Mouse (Mus musculus) adipocyte (in vitro differentiated cells): Measurements from ENCODE around the gene Prpf3.
"Not testable (repeated sequence)": the region's sequence is repeated elsewhere in the genome, so short reads cannot be mapped to it uniquely, and the experiment has no call there.

Experiments
- DNase-seq: peaks from one replicate; pipeline ENCODE4 v3.0.0-alpha.2; 2016; ENCODE audit warnings: low spot score

Prpf3 gene

DNA sequence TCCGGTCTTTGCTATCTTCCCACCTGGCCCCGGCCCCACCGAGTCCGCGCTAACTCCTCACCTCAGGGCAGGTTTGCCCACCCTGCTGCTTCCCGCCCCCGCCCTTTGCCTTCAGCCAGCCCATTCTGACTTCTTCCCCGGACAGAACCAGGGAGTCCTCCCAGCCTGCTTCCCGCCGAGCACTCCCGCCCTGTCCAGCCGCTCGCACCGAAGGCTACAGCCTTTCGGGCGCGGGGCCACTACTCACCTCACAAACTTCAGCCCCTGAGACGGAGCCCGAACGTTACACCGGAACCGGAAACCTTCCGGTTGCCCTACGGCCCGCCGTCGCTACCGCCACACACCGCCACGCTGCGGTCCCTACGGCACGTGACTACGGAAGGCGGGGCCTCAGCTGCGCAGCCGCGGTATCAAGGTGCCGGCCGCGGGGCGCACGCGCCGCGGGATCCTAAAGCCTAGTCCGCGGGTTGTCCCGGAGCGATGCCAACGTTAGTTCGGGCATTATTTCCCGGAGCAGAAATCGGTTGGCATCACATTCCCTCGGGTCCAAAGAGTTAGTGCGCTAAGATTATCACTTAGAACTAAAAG, at the start of gene Prpf3:
Gene Prpf3 (minus strand): TSS at position 384 of the 588 bp plus-strand sequence.
- peak; percentile 93 for DNase-seq

DNA sequence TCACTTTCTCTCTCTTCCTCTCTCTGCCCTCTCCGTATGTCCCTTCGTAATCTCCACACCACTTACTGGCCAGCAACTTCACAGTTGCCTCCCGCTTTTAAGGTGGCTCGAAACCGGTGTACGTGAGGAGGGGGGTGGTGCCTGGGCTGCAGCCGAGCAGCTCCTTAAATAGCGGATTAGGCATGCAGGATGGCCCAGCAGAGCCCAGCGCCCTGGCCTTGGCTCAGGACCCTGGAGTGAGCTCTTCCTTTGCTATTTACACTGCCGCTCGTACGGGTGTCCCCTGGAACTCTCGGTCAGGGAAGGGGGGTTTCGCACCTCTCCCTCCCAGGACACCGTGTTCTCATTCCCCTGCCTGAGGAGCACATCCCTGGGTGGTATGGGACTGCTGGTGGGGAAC, 48.9 kb upstream of the Prpf3 start, which contains the start of gene Car14:
Gene Car14 (minus strand): TSS at position 124 of the 400 bp plus-strand sequence.
- no peak for DNase-seq

DNA sequence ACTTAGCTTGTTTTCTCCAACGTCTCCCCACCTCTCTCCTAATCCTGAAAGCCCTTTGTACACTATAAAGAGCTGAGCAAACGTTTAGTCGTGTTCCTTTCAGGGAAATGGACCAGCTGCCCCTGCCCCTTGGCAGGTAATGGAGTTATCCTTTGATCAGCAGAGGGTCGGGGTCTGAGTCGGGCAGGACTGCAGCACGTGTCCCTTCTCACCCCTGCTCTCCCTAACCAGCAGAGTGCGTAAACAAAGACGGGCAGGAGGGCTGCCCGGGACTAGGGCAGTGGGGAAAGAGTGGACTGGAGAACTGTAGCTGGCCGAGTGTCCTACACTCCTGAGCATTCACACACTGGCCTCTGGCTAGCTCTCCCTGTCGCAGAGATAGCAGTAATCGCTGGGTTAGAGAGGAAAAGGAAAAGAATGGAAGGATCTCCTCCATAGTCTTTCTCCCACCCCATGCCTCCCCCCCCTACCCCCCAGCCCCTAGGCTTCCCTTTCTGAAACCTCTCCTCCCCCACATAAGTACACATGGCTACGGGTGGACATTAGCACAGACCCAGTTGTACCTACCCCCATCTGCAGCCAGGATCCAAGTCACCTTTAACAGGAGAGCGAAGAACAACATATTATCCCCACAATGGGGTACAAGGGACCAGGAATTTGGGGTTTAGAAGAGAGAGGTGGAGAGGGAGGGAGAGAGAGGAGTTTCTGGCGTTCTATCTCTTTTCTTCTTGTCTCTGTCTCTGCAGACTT, 48.2 kb upstream of the Prpf3 start:
- DNase-seq = no peak

DNA sequence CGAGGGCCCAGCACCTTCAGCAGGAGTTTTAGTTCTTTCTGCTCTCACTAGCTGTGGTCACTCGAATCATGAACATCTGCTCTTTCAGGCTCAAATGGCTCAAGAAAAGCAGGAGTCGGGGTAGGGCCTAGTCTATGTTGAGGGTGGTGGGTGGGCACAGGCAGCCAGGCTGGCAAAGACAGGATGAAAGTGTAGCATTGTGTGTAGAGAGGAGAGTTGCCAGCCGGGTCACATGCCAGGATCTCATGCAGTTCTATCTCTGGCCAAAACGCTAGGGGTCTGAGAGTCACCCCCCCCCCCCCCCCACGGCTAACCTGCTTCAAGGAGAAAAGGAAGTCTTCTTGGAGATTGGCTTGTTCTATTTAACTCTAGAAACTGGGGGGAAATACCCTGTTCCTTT, 47.0 kb upstream of the Prpf3 start:
- no peak for DNase-seq

DNA sequence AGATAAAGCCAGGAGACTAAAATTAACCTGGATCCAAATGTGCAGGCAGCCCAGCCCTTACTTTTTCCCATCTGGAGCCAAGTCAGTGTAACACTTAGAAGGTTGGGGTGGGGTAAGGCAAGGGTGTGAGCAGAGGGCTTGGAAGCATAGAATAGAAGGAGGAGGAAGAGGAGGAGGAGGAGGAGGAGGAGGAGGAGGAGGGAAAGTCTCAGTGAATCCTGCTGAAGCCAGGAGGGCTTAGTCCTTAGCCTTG, 46.6 kb upstream of the Prpf3 start:
- DNase-seq = no peak

DNA sequence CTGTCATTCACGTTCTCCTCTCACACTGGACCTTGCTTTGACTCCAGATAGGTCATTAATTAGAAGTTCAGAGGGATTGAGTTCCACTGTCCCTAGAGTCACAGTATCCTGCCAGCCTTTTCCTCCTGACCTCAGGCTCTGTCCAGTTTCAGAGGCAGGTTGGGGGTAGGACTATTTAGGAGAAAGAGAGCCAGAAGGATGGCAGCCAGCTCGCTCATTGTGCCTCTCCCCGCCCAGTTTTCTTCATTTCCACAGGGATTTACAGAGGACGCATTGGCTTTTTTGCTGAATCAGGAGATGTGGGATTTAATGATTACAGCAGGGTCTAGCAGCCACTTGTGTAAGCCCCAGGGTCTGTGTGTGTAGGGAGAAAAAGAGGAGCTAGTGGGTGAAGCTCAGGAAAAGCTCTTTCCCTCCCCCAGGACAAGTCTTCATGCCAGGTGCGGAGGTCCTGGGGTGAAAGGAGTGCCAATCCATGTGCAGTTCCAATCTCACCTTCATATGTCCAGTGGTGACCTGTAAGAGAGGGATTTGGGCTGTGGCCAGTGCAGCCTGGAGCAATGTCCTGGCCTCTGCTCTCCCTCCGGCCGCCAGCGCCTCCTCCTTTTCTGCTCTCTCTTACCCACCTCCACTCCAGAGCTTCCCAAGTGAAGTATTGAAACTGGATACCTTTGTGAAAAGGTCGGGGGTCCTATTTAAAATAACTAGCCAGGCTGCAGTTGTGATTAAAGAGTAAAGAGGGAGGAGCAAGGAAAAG, 46.1 kb upstream of the Prpf3 start:
- peak; percentile 70 for DNase-seq

DNA sequence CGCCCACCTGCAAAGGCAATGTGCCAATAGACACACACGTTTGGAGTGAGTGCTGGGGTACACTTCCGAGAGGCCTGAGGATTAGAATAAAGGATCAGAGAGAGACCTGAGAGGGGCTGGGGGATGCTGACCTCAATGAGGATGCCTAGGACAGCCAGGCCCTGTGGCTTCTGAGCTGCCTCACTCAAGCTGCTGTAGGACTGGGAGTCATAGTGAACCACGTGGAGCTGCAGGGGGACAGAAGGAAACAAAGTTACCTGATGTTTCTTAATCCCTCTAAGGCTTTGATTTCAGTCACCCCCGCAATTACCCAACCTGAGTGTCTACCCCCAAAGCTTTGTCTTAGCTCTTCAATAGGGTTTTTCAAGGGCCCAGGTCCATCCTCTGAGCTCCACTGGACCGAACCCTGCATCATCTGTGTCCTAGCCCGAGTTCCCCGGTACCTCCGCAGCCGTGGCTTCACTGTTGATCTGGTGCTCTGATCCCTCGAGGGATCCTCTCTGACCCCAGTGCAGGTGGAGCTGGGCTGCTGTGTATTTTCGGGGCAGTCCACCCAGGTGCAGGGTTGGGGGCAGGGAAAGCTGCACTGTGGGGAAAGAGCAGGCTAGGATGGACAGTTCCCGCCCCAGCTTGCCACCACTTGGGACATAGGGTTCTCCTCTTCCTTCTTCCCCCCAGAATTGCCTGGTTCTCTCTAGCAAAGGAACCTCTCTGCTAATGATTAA, 44.3 kb upstream of the Prpf3 start:
- DNase-seq = no peak

DNA sequence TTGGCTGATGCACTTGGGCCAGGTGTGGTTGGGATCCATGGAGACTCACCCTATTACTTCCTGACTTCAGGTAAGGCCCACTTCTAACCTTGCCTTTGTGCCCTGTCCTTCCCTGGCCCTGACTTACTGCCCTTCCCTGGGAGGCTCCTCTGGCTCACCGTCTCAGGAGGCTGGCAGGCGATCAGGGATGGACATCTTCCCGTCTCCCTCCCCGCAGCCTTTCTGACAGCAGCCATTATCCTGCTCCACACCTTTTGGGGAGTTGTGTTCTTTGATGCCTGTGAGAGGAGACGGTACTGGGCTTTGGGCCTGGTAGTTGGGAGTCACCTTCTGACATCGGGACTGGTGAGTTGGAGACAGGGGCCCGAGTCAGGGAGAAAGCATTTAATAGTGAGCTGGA, 39.8 kb upstream of the Prpf3 start:
- DNase-seq = not testable (repeated sequence)

DNA sequence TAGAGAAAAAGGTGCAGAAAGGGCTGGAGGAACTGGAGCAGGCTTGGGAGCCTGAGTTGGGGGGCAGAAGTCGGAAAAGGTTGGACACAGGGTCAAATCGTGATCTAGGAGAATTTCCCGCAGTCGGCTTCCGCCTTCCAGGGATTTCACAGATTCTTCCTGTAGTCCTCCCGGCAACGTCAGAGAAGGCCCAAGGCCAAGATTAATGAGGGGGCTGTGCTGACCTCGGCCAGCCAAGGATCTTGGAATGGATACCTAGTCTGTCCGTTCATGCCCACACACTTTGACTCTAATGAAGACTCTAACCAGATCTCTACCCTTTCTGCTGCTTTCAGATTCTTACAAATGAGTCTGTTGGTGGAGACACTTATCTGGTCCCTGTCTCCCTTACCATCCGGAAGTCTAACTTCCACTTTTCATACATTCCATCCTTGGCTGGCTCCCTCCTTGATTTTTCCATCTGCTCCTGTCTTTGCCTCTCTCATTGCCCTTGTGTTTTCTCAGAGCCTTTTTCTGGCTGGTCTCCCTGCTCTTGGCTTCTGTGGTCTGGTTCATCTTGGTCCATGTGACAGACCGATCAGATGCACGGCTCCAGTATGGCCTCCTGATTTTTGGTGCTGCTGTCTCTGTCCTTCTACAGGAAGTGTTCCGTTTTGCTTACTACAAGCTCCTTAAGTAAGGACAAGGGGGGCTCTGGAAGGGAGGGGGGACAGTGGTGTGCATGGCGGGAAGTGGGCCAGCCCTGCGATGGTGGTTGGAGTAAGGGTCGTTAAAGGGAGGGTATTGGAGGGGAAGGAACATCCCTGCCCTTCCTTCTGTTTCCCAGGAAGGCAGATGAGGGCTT, 38.9 kb upstream of the Prpf3 start:
- DNase-seq = peak; percentile 70

DNA sequence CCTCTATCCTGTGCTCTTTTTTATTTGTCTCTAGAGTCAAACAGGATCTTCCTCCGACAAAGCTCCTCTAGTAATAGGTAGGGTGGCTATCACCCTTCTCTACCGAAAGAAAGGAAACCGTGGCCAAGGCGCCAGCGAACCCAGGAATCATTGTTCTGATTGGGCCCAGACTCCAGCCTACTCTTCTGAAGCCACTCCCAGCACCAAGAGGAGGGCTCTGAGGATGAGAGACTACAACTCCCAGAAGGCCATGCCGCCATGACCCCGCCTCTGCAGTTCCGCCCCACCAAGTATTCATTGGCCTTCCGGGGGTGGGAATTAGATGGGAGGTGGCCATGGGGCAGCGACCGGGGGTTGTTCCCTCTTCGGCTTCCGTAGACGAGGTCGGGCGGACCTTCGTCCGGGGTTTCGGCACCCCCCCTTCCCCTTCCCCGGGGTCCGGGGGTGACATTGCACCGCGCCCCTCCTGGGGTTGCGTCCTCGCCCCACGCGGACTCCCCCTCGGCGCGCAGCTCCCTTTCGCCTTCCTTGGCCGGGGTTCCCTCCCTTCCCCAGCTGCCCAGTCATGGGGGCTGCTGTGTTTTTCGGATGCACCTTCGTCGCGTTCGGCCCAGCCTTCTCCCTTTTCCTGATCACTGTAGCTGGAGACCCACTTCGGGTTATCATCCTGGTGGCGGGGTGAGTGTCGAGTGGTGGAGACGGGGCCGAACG, 38.1 kb upstream of the Prpf3 start, which contains the start of gene Aph1a:
Gene Aph1a (plus strand): TSS at position 364 of the 711 bp plus-strand sequence.
- peak; percentile 98 for DNase-seq

DNA sequence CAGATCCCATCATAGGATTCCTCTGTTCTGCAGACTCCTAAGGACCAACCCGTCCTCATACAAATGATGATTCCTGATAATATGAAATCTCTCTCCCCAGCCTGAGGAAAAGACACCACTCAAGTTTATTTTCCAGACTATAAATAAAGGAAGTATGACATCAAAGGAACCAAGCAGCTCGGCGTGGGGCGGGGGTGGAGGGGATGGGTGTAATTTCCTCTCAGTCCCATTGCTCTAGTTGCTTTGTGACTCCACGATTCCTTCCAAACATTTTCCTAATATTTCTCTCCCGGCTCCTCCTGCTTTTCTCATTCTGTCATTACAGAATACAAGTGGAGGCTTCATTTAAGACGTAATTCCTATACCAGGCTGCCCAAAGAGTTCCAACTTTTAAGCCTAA, 37.4 kb upstream of the Prpf3 start:
- no peak for DNase-seq

DNA sequence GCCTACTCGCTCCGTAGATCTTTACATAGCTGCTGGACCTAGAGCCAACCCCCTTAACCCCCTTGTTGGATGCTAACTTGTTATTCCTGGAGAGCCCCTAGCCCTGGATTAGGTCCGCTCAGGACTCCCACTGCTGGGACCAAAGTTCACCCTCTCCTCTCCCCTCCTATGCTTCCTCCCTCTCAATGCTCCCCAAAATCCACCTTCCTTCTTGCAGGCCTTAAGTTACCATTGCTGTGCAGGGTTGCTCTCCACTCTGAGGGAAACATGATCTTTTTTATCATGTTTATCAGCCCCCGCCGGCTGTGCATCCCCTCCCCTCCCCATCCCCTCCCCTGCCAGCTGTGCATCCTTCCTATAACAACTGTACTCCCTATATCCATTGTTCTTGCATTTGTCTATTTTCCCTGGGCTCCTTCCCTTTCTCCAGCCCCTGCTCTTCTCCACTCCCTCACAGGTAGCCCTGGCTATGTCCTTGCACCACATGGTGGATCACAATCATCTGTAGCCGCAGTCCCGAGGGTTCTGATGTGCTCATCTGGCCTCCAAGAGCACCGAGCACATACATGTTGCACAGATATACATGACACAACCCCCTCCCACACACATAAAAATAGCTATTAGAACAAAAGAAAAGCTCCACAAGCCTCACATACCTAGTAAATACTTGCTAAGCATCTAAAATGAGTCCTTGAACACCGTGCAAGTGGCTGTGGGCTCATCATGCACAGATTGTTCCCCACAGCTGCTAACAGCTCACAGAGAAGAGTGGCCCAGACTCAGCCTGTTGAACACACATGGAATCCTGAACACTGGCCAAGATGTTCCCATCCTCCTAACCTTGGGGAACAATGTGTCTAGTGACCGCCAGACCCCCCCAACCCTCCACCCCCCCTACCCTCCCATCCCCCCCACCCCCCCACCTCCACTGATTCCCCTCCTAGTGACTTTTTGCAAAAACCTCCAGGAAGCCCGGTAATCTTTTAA, 36.7 kb upstream of the Prpf3 start:
- no peak for DNase-seq

DNA sequence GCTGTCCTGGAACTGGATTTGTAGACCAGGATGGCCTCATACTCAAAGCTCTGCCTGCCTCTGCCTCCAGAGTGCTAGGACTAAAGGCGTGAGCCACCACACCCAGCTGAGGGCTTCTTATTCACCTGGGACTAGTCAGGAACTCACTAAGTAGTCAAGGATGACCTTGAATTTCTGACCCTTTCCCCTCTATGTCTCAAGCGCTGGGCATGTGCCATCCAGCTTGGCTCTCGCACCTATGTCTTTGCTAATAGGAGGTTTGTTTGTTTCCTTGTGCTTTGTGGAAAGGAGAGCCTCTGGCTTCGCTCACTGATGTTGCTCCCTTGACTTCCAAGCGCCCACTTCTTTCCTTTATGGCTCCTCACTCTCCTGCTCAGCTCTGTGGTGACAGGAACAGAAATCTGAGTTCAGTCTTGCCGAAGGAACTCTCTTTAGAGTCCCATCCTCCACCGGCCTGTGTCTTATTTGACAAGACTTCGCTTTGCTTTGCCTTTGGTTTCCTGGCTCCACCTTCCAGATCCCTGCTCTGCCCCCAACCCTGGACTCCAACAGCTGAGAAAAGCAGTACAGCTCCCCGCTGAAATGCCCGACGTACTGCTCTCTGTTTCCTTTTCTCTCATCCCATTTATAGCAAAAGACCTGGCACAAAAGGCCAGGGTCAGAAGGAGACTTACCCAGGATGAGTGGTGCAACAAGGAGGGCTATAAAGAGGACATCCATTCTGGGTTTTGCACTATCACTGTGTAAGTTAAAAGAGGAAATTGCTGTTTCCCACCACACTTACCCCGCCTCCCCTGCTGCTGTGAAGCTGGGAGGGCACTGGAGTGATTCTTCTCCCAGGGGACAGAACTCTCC, 35.8 kb upstream of the Prpf3 start, which contains the start of gene BC028528:
Gene BC028528 (minus strand): TSS at position 795 of the 855 bp plus-strand sequence.
- DNase-seq = no peak

DNA sequence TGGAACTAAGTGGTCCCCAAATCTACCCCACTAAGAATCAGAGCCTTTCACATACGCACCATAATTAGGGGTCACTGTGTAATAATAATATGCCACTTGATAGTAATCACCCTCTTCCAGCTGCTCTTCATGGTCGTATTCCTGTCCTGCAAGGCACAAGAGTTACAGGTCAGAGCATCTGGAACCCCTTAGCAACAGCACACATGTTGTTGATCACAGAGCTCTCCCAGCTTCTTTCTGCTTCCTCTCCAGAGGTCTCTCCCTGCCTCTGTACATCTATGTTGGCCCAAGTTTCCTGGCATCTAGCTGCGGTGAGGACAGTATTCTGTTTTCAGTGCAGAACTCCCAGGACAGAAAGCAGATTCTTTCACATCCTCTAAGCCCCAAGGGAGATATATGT, 34.0 kb upstream of the Prpf3 start:
- no peak for DNase-seq

DNA sequence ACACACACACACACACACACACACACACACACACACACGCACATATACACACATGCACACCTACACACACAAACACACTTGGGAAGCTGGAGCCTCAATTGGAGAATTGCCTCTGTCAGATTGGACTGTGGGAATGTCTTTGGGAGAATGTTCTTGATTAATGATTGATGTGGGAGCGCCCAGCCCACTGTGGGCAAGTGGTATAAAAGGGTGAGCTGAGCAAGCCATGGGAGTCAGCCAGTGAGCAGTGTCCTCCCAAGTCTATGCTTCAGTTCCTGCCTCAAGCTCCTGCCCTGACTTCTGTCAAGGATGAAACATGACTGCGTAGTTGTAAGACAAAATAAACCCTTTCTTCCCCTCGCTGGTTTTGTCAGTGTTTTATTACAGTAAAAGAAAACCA, 31.9 kb upstream of the Prpf3 start:
- DNase-seq = no peak

DNA sequence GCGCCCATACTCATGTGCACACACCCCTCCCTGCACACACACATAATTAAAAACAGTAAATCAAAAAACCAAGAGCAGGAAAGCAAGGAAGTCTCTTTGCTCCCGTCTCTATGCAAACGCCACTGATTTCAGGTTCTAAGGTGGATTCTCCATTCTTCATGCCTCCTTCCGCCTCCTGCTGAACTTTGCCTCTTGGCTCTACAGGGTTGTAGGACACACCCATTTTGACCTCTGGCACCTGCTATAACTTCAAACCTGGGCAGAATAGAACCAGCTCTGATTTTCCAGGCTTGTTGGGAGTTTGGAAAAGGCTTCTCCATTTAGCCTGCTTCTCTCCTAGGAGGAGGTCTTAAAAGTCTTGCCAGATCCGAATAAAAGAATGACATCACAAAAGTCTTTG, 28.7 kb upstream of the Prpf3 start:
- no peak for DNase-seq

DNA sequence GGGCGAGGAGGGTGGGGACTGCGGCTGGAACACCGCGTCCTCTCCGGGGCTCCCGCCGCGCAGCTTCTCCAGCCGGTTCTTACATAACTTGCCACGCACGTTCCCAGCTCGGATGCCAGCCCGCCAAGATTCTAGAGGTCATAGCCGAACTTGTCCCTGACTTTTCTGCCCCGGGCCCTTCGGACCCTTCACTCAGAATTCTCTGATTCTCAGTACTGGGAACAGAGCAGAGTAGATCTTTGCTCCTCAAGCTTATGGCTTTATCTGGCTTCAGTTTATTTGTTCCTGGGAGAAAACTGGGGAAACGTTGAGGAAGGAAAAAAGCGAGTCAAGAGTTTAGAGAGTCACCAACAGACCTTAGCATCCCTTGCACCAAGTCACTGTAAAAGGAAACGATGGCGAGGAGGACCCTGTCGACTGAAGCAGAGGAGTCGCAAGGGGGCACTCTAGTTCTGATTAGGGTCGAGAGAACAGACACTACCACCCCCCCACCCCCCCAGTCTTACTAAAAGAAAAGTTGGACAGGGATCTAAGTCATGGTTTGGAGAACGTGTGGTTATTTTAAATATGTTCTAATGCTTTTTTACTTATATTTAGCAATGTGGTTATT, 27.2 kb upstream of the Prpf3 start:
- peak; percentile 76 for DNase-seq
